ENCODE assay signal across 29 mouse cellular contexts in the genomic region with DNA sequence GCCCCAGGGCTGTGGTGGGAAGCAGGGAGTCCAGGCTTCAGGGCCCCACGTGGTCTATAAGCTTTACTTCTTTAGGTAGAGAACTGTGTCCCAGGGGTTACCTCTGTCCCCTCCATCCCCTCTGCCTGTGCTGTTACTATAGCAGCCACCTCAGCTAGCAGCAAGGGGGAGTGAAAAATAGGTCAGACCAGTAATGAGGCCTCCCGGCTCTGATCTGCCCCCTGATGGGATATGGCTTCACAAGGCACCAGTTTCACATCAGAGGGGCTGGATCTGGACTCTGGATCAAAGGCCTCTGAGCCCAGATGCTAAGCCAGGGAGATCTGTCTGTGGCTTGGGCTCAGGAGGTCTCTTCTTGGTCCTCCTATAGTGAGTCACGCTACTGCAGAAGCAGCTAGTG.
DNase-seq lines count a peak whose midpoint lies in the region; ATAC-seq lines count a peak whose summit lies in the region.
"Had no signal": no experiment of that assay in that cellular context is flagged by ENCODE, and none has a peak within 500 bp of the region (broad histone marks: within the 10 kb centered on the region; RNA-seq: fewer than 3 reads in every experiment).

No protein-coding gene starts in this region.

- H3K27ac ChIP-seq in embryonic facial prominence, embryonic 14.5 days (replicated peaks; ENCODE audit: low read depth, low read length): no peak overlapping the region
- H3K27ac ChIP-seq in embryonic facial prominence, embryonic 10.5 days (replicated peaks): no peak overlapping the region
- H3K27ac ChIP-seq in midbrain, embryonic 10.5 days (replicated peaks): 0 out of 2 replicates have a peak overlapping the region, but pooled peaks have one; percentile 1
- H3K27ac ChIP-seq in midbrain, embryonic 15.5 days: no peak overlapping the region
- H3K27ac ChIP-seq: embryonic facial prominence, embryonic 15.5 days; forebrain, embryonic 12.5 days; heart, embryonic 15.5 days; hindbrain, embryonic 15.5 days had no signal

- H3K4me2 ChIP-seq in embryonic facial prominence, embryonic 14.5 days (ENCODE audit: low read depth, low read length): no peak overlapping the region
- H3K4me2 ChIP-seq in midbrain, embryonic 15.5 days: no peak overlapping the region
- H3K4me2 ChIP-seq: embryonic facial prominence, embryonic 15.5 days; forebrain, embryonic 12.5 days; heart, embryonic 12.5 days; heart, embryonic 15.5 days; hindbrain, embryonic 15.5 days had no signal

- no peaks in the 10 kb centered on the region for H3K9me3 ChIP-seq in embryonic facial prominence, embryonic 14.5 days (ENCODE audit: control insufficient read depth, low read length)
- no peaks in the 10 kb centered on the region for H3K9me3 ChIP-seq in embryonic facial prominence, embryonic 10.5 days
- H3K9me3 ChIP-seq in midbrain, embryonic 10.5 days (replicated peaks): no peaks in the 10 kb centered on the region
- no peaks in the 10 kb centered on the region for H3K9me3 ChIP-seq in midbrain, embryonic 15.5 days
- H3K9me3 ChIP-seq: embryonic facial prominence, embryonic 15.5 days; forebrain, embryonic 12.5 days; G1E; heart, embryonic 12.5 days; heart, embryonic 15.5 days; hindbrain, embryonic 15.5 days had no signal

- no peaks in the 10 kb centered on the region for H3K36me3 ChIP-seq in embryonic facial prominence, embryonic 14.5 days (ENCODE audit: control insufficient read depth, insufficient read depth, low read length)
- no peaks in the 10 kb centered on the region for H3K36me3 ChIP-seq in embryonic facial prominence, embryonic 10.5 days (replicated peaks)
- H3K36me3 ChIP-seq in midbrain, embryonic 10.5 days: no peaks in the 10 kb centered on the region
- H3K36me3 ChIP-seq in midbrain, embryonic 15.5 days (replicated peaks): no peaks in the 10 kb centered on the region
- H3K36me3 ChIP-seq: embryonic facial prominence, embryonic 15.5 days; forebrain, embryonic 12.5 days; G1E; heart, embryonic 12.5 days; heart, embryonic 15.5 days; hindbrain, embryonic 15.5 days had no signal

- no peaks in the 10 kb centered on the region for H3K27me3 ChIP-seq in embryonic facial prominence, embryonic 14.5 days (replicated peaks; ENCODE audit: control insufficient read depth, insufficient read depth, low read length)
- H3K27me3 ChIP-seq in embryonic facial prominence, embryonic 10.5 days (replicated peaks; ENCODE audit: low read depth, poor library complexity, severe bottlenecking): peaks cover 15% of the 10 kb centered on the region; the same call in 1 of the 2 replicates
- H3K27me3 ChIP-seq in midbrain, embryonic 10.5 days (ENCODE audit: low read depth, poor library complexity, severe bottlenecking): peaks cover 3% of the 10 kb centered on the region; the same call in 1 of the 2 replicates
- no peaks in the 10 kb centered on the region; the same call in 1 of the 2 replicates for H3K27me3 ChIP-seq in midbrain, embryonic 15.5 days (replicated peaks)
- H3K27me3 ChIP-seq: embryonic facial prominence, embryonic 15.5 days; hindbrain, embryonic 15.5 days had no signal

- no peak overlapping the region for H3K9ac ChIP-seq in embryonic facial prominence, embryonic 14.5 days (ENCODE audit: low read depth, low read length)
- H3K9ac ChIP-seq in midbrain, embryonic 15.5 days: no peak overlapping the region
- H3K9ac ChIP-seq: embryonic facial prominence, embryonic 15.5 days; forebrain, embryonic 12.5 days; heart, embryonic 12.5 days; heart, embryonic 15.5 days; hindbrain, embryonic 15.5 days had no signal

- H3K4me1 ChIP-seq in embryonic facial prominence, embryonic 14.5 days (ENCODE audit: control insufficient read depth, insufficient read depth, low read length): no peaks in the 10 kb centered on the region
- peaks cover 4% of the 10 kb centered on the region; the same call in 1 of the 2 replicates for H3K4me1 ChIP-seq in embryonic facial prominence, embryonic 10.5 days
- peaks cover 23% of the 10 kb centered on the region for H3K4me1 ChIP-seq in midbrain, embryonic 10.5 days
- H3K4me1 ChIP-seq in midbrain, embryonic 15.5 days: no peaks in the 10 kb centered on the region
- H3K4me1 ChIP-seq: embryonic facial prominence, embryonic 15.5 days; heart, embryonic 12.5 days; heart, embryonic 15.5 days; hindbrain, embryonic 15.5 days had no signal

- WGBS in embryonic facial prominence, embryonic 14.5 days: 33% methylated on average over 3 of the region's 3 CpGs
- WGBS in embryonic facial prominence, embryonic 10.5 days: 39% methylated on average over 3 of the region's 3 CpGs
- 33% methylated on average over 3 of the region's 3 CpGs for WGBS in midbrain, embryonic 10.5 days
- WGBS in midbrain, embryonic 15.5 days: 23% methylated on average over 3 of the region's 3 CpGs

- ATAC-seq in embryonic facial prominence, embryonic 14.5 days (ENCODE audit: low read depth): peak; percentile 41; the same call in 1 of the 2 replicates
- ATAC-seq in midbrain, embryonic 15.5 days (replicated peaks): no peak
- ATAC-seq: forebrain, embryonic 16.5 days; intestine, postnatal 0 days; Patski had no signal

- peak; percentile 23 for DNase-seq in embryonic facial prominence, embryonic 14.5 days (ENCODE audit: low spot score)
- no peak for DNase-seq in embryonic facial prominence, embryonic 10.5 days (ENCODE audit: low spot score)
- DNase-seq in midbrain, embryonic 10.5 days (ENCODE audit: low spot score): no peak
- DNase-seq in brain, adult 2 months (ENCODE audit: low read depth, low spot score): peak; percentile 43
- DNase-seq in retina, embryonic 14.5 days (ENCODE audit: low spot score): peak; percentile 78
- DNase-seq in thymus, postnatal 14 days: no peak
- DNase-seq: adrenal gland, postnatal 10 days; adrenal gland, postnatal 36 days; B cell, adult 2 months; cerebellum, adult 11 months; cerebellum, adult 8-10 months; cerebellum, postnatal 10 days; cerebellum, postnatal 36 days; embryo, embryonic 11 days; gastrocnemius, postnatal 10 days; gastrocnemius, postnatal 36 days; heart, adult 18-20 months; heart, postnatal 10 days; heart, postnatal 36 days had no signal

- H3K4me3 ChIP-seq in embryonic facial prominence, embryonic 14.5 days (ENCODE audit: low read depth, low read length): no peak overlapping the region
- H3K4me3 ChIP-seq in embryonic facial prominence, embryonic 10.5 days: no peak overlapping the region
- H3K4me3 ChIP-seq in midbrain, embryonic 10.5 days: no peak overlapping the region
- H3K4me3 ChIP-seq in midbrain, embryonic 15.5 days: no peak overlapping the region
- H3K4me3 ChIP-seq: embryonic facial prominence, embryonic 15.5 days; forebrain, embryonic 12.5 days; heart, embryonic 12.5 days; heart, embryonic 15.5 days; hindbrain, embryonic 15.5 days had no signal

Comparison
In these comparisons a context has a peak if more than half of its experiments do, and no peak if none do; other contexts are left out.
1. DNase-seq: peak in embryonic facial prominence, embryonic 14.5 days (single experiment), brain, adult 2 months (single experiment) and retina, embryonic 14.5 days (single experiment); none in embryonic facial prominence, embryonic 10.5 days (single experiment), midbrain, embryonic 10.5 days (single experiment) and thymus, postnatal 14 days (single experiment).